Mouse (Mus musculus): Measurements from ENCODE around the gene Kif23. TPM values are rescaled to one million over a fixed set of nuclear protein-coding genes. Genes with fewer than 3 reads are reported as not detected.

Gene Kif23
- polyA plus RNA-seq, 1 experiment from 2014 or later = 93.0 TPM

- H3K4me2 ChIP-seq (ENCODE audit: low read depth, low read length) = no peak overlapping the region
- WGBS = 77% methylated on average over 1 of the region's 1 CpGs
- no peak overlapping the region for H3K4me3 ChIP-seq (ENCODE audit: low read depth, low read length)
- no peak overlapping the region for H3K9ac ChIP-seq (ENCODE audit: low read depth, low read length)
- no peaks in the 10 kb centered on the region for H3K27me3 ChIP-seq (replicated peaks; ENCODE audit: control insufficient read depth, insufficient read depth, low read length)
- H3K4me1 ChIP-seq (ENCODE audit: control insufficient read depth, insufficient read depth, low read length) = no peaks in the 10 kb centered on the region
- ATAC-seq (ENCODE audit: low read depth) = no peak
- no peaks in the 10 kb centered on the region for H3K36me3 ChIP-seq (ENCODE audit: control insufficient read depth, insufficient read depth, low read length)
- H3K9me3 ChIP-seq (ENCODE audit: control insufficient read depth, low read length) = no peaks in the 10 kb centered on the region
- no peak overlapping the region for H3K27ac ChIP-seq (replicated peaks; ENCODE audit: low read depth, low read length)
- DNase-seq (ENCODE audit: low spot score) = no peak
Observed at GRCm38 (mm10) chr9:61959921-61960569, 13.5 kb upstream of the Kif23 start.

- H3K36me3 ChIP-seq (ENCODE audit: control insufficient read depth, insufficient read depth, low read length) = no peaks in the 10 kb centered on the region
- H3K4me3 ChIP-seq (ENCODE audit: low read depth, low read length) = no peak overlapping the region
- no peak overlapping the region for H3K27ac ChIP-seq (replicated peaks; ENCODE audit: low read depth, low read length)
- no peaks in the 10 kb centered on the region for H3K27me3 ChIP-seq (replicated peaks; ENCODE audit: control insufficient read depth, insufficient read depth, low read length)
- H3K4me2 ChIP-seq (ENCODE audit: low read depth, low read length) = no peak overlapping the region
- H3K9ac ChIP-seq (ENCODE audit: low read depth, low read length) = no peak overlapping the region
- ATAC-seq (ENCODE audit: low read depth) (no peak), DNase-seq (ENCODE audit: low spot score) (no peak)
- H3K9me3 ChIP-seq (ENCODE audit: control insufficient read depth, low read length) = no peaks in the 10 kb centered on the region
- H3K4me1 ChIP-seq (ENCODE audit: control insufficient read depth, insufficient read depth, low read length) = no peaks in the 10 kb centered on the region
Observed at GRCm38 (mm10) chr9:61954707-61955106, 8.1 kb upstream of the Kif23 start.

DNA sequence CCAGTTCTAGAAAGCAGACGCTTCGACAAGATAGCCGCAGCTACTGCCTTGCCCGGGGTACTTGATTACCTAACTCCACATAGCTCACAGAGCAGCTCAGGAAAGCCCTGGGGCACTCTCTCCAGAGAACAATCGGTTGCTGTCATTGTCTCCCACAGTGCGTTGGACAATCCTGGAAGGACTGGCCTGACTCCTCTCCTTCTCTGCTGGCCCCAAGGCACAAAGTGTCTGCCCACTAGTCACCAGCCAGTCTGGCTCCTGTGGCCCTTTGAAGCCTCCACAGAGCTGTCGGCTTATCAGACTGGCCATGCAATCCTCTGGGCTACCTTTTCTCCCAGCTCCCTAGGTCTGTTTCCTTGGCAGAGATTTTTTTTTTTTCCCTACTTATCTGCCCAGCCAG is 5.7 kb upstream of the Kif23 start:
- DNase-seq (ENCODE audit: low spot score) (no peak), ATAC-seq (ENCODE audit: low read depth) (no peak)
- Histone ChIP-seq H3K4me1 (ENCODE audit: control insufficient read depth, insufficient read depth, low read length) (no peaks in the 10 kb centered on the region), H3K4me2 (ENCODE audit: low read depth, low read length) (no peak overlapping the region), H3K9ac (ENCODE audit: low read depth, low read length) (no peak overlapping the region), H3K36me3 (ENCODE audit: control insufficient read depth, insufficient read depth, low read length) (no peaks in the 10 kb centered on the region), H3K27me3 (replicated peaks; ENCODE audit: control insufficient read depth, insufficient read depth, low read length) (no peaks in the 10 kb centered on the region), H3K9me3 (ENCODE audit: control insufficient read depth, low read length) (no peaks in the 10 kb centered on the region), H3K4me3 (ENCODE audit: low read depth, low read length) (no peak overlapping the region), H3K27ac (replicated peaks; ENCODE audit: low read depth, low read length) (no peak overlapping the region)
- 48% methylated on average over 7 of the region's 7 CpGs for WGBS

DNA sequence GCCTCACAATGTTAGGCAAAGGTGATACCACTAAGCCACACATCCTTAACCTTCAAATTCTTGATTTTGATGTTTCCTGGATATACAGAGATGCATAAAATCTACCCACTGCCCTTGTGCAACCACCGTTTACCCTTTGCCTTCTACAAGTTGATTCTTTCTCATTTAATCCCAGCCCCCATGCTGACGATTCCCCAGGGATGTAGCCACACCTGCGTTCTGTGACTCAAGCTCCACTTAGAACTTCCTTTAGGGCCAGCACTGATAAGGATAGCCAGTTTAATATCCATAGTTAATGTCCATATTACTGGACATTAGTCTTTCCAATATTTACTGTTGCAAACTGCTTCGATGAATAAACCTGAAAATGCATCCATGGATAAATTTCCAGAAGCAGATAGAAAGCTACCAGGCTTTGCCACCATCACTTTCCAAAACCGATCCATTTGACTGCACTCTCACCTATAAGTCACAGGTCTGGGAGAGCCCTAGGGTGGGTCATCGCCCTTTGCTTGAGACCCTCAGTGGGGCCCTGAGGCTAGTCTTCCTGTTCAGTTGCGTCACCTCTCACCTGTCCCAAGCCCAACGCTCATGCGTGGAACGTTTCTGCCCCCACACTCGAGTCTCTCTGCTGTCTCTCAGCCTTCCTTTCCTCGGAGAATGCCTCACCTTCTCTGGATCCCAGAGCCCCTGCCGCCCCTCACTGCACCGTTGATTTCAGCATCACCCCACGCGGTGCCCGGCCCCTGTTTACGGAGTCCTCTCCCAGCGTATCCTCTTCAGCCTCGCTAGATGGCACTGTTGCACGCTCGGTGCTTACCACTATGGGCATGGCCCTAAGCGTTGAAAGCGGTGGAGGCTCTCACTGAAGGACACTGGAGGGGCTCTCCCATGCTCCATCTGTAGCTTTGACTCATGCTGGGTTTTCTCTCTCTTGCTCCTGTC is 1.1 kb upstream of the Kif23 start:
- H3K9me3 ChIP-seq (ENCODE audit: control insufficient read depth, low read length) = no peaks in the 10 kb centered on the region
- H3K4me2 ChIP-seq (ENCODE audit: low read depth, low read length) = peak overlapping the region; percentile 96
- WGBS = 5% methylated on average over 24 of the region's 24 CpGs
- H3K4me1 ChIP-seq (ENCODE audit: control insufficient read depth, insufficient read depth, low read length) = peaks cover 7% of the 10 kb centered on the region; the same call in 1 of the 2 replicates
- peak overlapping the region; percentile 84 for H3K4me3 ChIP-seq (ENCODE audit: low read depth, low read length)
- DNase-seq (ENCODE audit: low spot score) = peak; percentile 95
- peak; percentile 81 for ATAC-seq (ENCODE audit: low read depth)
- peaks cover 2% of the 10 kb centered on the region; the same call in 1 of the 2 replicates for H3K36me3 ChIP-seq (ENCODE audit: control insufficient read depth, insufficient read depth, low read length)
- H3K9ac ChIP-seq (ENCODE audit: low read depth, low read length) = peak overlapping the region; percentile 78
- no peaks in the 10 kb centered on the region for H3K27me3 ChIP-seq (replicated peaks; ENCODE audit: control insufficient read depth, insufficient read depth, low read length)
- H3K27ac ChIP-seq (replicated peaks; ENCODE audit: low read depth, low read length) = peak overlapping the region; percentile 59

DNA sequence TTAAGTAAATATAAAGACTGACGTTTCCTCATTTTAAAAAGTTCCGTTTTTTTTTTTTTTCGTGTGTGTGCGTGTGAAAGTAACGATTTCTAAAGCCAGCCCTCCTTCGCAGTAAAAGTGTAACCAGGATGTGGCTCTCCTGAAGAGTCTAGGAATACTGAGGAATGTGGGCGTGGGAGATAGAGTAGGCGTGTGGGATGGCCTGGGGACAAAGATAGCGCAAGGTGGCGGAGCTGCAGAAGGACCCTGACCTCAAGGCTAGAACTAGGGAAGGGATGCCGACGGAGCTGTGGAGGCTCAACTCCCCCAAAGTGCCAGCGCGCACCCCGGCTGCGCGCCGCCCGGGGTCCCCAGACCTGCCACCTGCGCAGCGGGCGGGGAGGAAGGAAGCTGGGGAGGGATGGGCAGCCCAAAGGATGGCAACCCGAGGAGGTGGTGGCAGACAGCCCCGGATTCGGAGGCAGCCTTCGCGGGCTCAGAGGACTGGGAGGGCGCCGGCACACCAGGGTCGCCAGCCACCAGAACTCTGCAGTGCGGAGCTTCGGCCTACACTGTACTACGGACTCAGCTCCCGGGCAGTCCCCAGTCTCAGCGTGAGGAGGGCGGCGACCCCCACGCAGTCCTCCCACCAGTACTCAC is 482 bp downstream of the Kif23 start:
- Histone ChIP-seq H3K36me3 (ENCODE audit: control insufficient read depth, insufficient read depth, low read length) (peaks cover 14% of the 10 kb centered on the region), H3K9me3 (ENCODE audit: control insufficient read depth, low read length) (no peaks in the 10 kb centered on the region), H3K27ac (replicated peaks; ENCODE audit: low read depth, low read length) (peak overlapping the region; percentile 68), H3K4me2 (ENCODE audit: low read depth, low read length) (peak overlapping the region; percentile 96), H3K9ac (ENCODE audit: low read depth, low read length) (peak overlapping the region; percentile 78), H3K4me3 (ENCODE audit: low read depth, low read length) (peak overlapping the region; percentile 84), H3K27me3 (replicated peaks; ENCODE audit: control insufficient read depth, insufficient read depth, low read length) (no peaks in the 10 kb centered on the region), H3K4me1 (ENCODE audit: control insufficient read depth, insufficient read depth, low read length) (peaks cover 7% of the 10 kb centered on the region; the same call in 1 of the 2 replicates)
- DNase-seq (ENCODE audit: low spot score) (peak; percentile 62), ATAC-seq (ENCODE audit: low read depth) (peak; percentile 81)
- 0% methylated on average over 27 of the region's 38 CpGs for WGBS

- no peak overlapping the region for H3K4me3 ChIP-seq (ENCODE audit: low read depth, low read length)
- ATAC-seq (ENCODE audit: low read depth) (no peak), DNase-seq (ENCODE audit: low spot score) (no peak)
- no peaks in the 10 kb centered on the region for H3K9me3 ChIP-seq (ENCODE audit: control insufficient read depth, low read length)
- peaks cover 7% of the 10 kb centered on the region; the same call in 1 of the 2 replicates for H3K4me1 ChIP-seq (ENCODE audit: control insufficient read depth, insufficient read depth, low read length)
- no peaks in the 10 kb centered on the region for H3K27me3 ChIP-seq (replicated peaks; ENCODE audit: control insufficient read depth, insufficient read depth, low read length)
- 94% methylated on average over 3 of the region's 3 CpGs for WGBS
- H3K4me2 ChIP-seq (ENCODE audit: low read depth, low read length) = no peak overlapping the region
- peaks cover 62% of the 10 kb centered on the region for H3K36me3 ChIP-seq (ENCODE audit: control insufficient read depth, insufficient read depth, low read length)
- no peak overlapping the region for H3K27ac ChIP-seq (replicated peaks; ENCODE audit: low read depth, low read length)
- no peak overlapping the region for H3K9ac ChIP-seq (ENCODE audit: low read depth, low read length)
Observed at GRCm38 (mm10) chr9:61941054-61941453, 5.5 kb downstream of the Kif23 start.

DNA sequence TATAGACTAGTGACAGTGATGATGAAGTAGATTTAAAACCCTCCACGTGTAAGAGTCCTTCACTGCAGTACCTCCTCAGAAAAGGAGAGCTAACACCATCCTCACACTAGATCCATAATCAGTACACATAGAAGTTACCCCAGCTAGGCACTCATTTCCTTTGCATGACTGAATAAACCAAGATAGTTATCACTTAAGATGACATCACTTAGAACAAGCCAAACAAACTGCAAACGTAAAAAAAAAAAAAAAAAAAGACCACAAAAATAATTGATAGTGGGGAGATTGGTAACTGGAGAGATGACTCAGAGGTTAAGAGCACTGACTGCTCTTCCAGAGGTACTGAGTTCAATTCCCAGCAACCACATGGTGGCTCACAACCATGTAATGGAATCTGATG is 13.2 kb downstream of the Kif23 start:
- Histone ChIP-seq H3K4me3 (ENCODE audit: low read depth, low read length) (no peak overlapping the region), H3K9ac (ENCODE audit: low read depth, low read length) (no peak overlapping the region), H3K4me1 (ENCODE audit: control insufficient read depth, insufficient read depth, low read length) (no peaks in the 10 kb centered on the region), H3K4me2 (ENCODE audit: low read depth, low read length) (no peak overlapping the region), H3K27me3 (replicated peaks; ENCODE audit: control insufficient read depth, insufficient read depth, low read length) (no peaks in the 10 kb centered on the region), H3K9me3 (ENCODE audit: control insufficient read depth, low read length) (no peaks in the 10 kb centered on the region), H3K27ac (replicated peaks; ENCODE audit: low read depth, low read length) (no peak overlapping the region), H3K36me3 (ENCODE audit: control insufficient read depth, insufficient read depth, low read length) (peaks cover 86% of the 10 kb centered on the region)
- DNase-seq (ENCODE audit: low spot score) = no peak
- no peak for ATAC-seq (ENCODE audit: low read depth)
- 71% methylated on average over 2 of the region's 2 CpGs for WGBS

GRCm38 (mm10) chr9:61932009-61932408 is 14.6 kb downstream of the Kif23 start:
- DNase-seq (ENCODE audit: low spot score) (no peak), ATAC-seq (ENCODE audit: low read depth) (no peak)
- Histone ChIP-seq H3K4me2 (ENCODE audit: low read depth, low read length) (no peak overlapping the region), H3K27ac (replicated peaks; ENCODE audit: low read depth, low read length) (no peak overlapping the region), H3K27me3 (replicated peaks; ENCODE audit: control insufficient read depth, insufficient read depth, low read length) (no peaks in the 10 kb centered on the region), H3K36me3 (ENCODE audit: control insufficient read depth, insufficient read depth, low read length) (peaks cover 85% of the 10 kb centered on the region), H3K9ac (ENCODE audit: low read depth, low read length) (no peak overlapping the region), H3K4me1 (ENCODE audit: control insufficient read depth, insufficient read depth, low read length) (no peaks in the 10 kb centered on the region), H3K4me3 (ENCODE audit: low read depth, low read length) (no peak overlapping the region), H3K9me3 (ENCODE audit: control insufficient read depth, low read length) (no peaks in the 10 kb centered on the region)
- 87% methylated on average over 3 of the region's 3 CpGs for WGBS
